Mouse (Mus musculus): ENCODE results near the gene Sult6b2.

GRCm38 (mm10) chr6:142845066-142845465 is 40.8 kb upstream of the Sult6b2 start:
- TF ChIP-seq CTCF (IDR thresholded peaks at IDR 0.05; ENCODE audit: low read depth, low read length) (no peak), POLR2AphosphoS5 (IDR thresholded peaks at IDR 0.05; ENCODE audit: insufficient replicate concordance, low read depth, low read length) (no peak)

Measured in G1E (cell line).